Mouse (Mus musculus): ENCODE measurements at regions not wholly inside any gene's neighbourhood (a gene's known extent, or its start where the extent isn't known, plus 50 kb on each side); places are given as distances from the start of the nearest gene placed in this dataset.

DNA sequence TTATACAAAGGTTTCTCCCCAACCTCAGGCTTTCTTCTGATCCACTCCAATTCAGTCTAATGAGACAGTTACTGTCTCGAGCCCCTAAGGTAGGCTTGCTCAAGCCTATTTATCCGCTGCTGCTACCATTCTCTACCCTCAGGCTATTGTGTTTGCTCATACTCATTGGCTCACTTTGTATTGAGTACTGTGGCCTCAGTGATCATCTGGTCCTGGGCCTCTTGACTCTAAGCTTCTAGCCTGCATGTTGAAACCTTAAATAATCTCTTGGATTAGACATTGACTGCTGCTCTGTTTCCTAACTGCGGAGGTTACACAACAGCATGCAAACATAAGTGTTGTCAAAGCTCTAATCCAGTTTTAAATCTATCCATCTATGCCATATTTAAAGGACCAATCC lies 99.4 kb upstream of the Pkn2 start:
- H3K9ac ChIP-seq (ENCODE audit: low read length): no peak overlapping the region
- H3K9me3 ChIP-seq (ENCODE audit: control insufficient read depth, low read length): no peaks in the 10 kb centered on the region
- 78% methylated on average over 3 of the region's 3 CpGs for WGBS
- no peaks in the 10 kb centered on the region for H3K27me3 ChIP-seq (ENCODE audit: control insufficient read depth, insufficient read depth, low read length)
- no peaks in the 10 kb centered on the region for H3K36me3 ChIP-seq (ENCODE audit: control insufficient read depth, insufficient read depth, low read length)
- no peak overlapping the region for H3K27ac ChIP-seq (replicated peaks)
- no peak for DNase-seq (ENCODE audit: low spot score)
- H3K4me3 ChIP-seq (ENCODE audit: low read depth, low read length): no peak overlapping the region
- ATAC-seq (ENCODE audit: low FRiP score, low TSS enrichment): no peak
- no peaks in the 10 kb centered on the region for H3K4me1 ChIP-seq (replicated peaks; ENCODE audit: control insufficient read depth, insufficient read depth)
- H3K4me2 ChIP-seq (replicated peaks; ENCODE audit: low read depth): no peak overlapping the region
- TF ChIP-seq EP300 (optimal IDR thresholded peaks at IDR 0.05) (no peak), CTCF (IDR thresholded peaks at IDR 0.05; ENCODE audit: low read depth) (no peak)

DNA sequence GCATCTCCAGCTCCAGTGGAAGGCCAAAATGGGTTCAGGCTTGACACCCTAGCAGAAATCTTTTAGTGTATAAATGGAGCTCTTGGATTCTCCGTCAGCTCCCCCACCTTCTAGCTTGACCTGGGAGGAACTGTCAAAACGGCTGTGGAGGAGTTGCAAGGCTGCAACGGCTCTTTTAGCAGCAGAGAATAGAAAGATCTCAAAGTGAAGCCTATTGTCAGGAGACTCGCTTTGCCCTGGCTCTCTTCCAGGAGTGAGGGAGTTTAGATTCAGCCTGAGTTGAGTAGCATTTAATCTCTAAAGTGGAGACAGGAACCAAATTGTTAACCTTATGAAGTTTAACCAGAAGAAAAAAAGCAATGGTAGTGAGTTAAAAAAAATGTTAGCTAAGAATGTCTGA lies 97.4 kb upstream of the Pkn2 start:
- no peak overlapping the region for H3K27ac ChIP-seq (replicated peaks)
- ATAC-seq (ENCODE audit: low FRiP score, low TSS enrichment) (no peak), DNase-seq (ENCODE audit: low spot score) (no peak)
- 0 out of 2 replicates have a peak overlapping the region, but pooled peaks have one; percentile 13 for H3K9ac ChIP-seq (ENCODE audit: low read length)
- no peaks in the 10 kb centered on the region for H3K4me1 ChIP-seq (replicated peaks; ENCODE audit: control insufficient read depth, insufficient read depth)
- no peak overlapping the region for H3K4me3 ChIP-seq (ENCODE audit: low read depth, low read length)
- no peaks in the 10 kb centered on the region for H3K27me3 ChIP-seq (ENCODE audit: control insufficient read depth, insufficient read depth, low read length)
- TF ChIP-seq EP300 (optimal IDR thresholded peaks at IDR 0.05) (no peak), CTCF (IDR thresholded peaks at IDR 0.05; ENCODE audit: low read depth) (no peak)
- H3K4me2 ChIP-seq (replicated peaks; ENCODE audit: low read depth): no peak overlapping the region
- H3K36me3 ChIP-seq (ENCODE audit: control insufficient read depth, insufficient read depth, low read length): no peaks in the 10 kb centered on the region
- no peaks in the 10 kb centered on the region for H3K9me3 ChIP-seq (ENCODE audit: control insufficient read depth, low read length)
- 17% methylated on average over 4 of the region's 4 CpGs for WGBS

DNA sequence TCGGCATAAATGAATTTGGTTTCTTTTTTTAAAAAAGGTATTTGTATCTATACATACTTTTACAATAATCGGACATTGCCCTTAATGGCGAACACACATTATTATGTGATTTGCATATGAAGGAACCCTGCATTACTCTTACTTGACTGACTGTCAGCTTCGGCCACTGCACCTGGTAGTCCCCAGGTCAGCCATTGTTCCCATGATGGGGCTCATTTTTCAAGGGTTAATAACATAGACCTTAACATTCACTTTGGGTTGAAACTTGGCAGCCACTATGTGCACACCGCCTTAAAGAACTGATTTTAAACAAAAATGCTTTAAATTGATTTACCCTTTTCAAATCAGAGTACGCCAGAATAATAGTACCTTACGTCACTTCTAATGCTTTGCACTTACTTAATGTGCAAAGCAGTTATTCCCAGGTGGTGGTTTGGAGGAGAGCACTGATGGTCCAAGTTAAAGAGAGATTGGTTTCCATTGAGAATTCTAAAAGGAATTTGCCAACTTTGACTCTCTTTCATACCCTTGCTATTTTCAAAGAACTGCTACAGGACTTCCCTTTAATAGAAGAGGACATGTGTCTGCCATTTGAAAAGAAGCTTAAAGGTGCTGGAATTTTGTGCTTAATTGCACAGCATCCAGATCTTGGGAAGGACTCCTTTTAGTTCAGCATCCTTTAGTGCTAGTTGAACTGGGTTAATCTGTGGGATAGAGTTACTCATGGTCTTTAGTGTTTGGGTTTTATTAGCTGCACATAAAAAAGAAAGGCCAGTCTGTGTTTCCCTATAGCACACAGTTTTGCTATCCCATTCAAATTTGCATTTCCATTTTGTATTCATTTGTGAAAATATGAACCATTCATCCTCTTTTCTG lies 95.0 kb upstream of the Pkn2 start:
- Histone ChIP-seq H3K36me3 (ENCODE audit: control insufficient read depth, insufficient read depth, low read length) (no peaks in the 10 kb centered on the region), H3K9me3 (ENCODE audit: control insufficient read depth, low read length) (no peaks in the 10 kb centered on the region), H3K4me1 (replicated peaks; ENCODE audit: control insufficient read depth, insufficient read depth) (no peaks in the 10 kb centered on the region), H3K27ac (replicated peaks) (no peak overlapping the region), H3K4me3 (ENCODE audit: low read depth, low read length) (no peak overlapping the region), H3K27me3 (ENCODE audit: control insufficient read depth, insufficient read depth, low read length) (no peaks in the 10 kb centered on the region), H3K9ac (ENCODE audit: low read length) (no peak overlapping the region), H3K4me2 (replicated peaks; ENCODE audit: low read depth) (no peak overlapping the region)
- 85% methylated on average over 7 of the region's 7 CpGs for WGBS
- ATAC-seq (ENCODE audit: low FRiP score, low TSS enrichment) (no peak), DNase-seq (ENCODE audit: low spot score) (no peak)
- TF ChIP-seq EP300 (optimal IDR thresholded peaks at IDR 0.05) (no peak), CTCF (IDR thresholded peaks at IDR 0.05; ENCODE audit: low read depth) (no peak)

DNA sequence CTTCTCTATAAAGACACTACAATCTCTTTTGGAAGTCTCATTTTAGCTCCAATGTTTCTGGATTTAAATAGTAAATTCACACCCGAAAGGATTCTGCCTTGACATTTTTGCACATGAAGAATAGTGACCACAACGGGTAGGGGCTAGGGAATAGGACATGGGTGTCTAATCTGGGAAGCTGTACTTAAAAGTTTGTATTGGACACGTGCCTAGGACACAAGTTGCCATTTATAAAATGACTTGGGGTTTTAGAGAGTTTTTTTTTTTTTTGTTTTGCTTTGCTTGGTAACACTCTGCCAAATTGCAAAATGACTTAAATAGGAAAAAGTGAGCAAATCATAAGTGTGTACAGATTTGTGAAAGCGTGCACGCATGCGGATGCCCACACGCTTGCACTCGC lies 93.8 kb upstream of the Pkn2 start:
- H3K4me2 ChIP-seq (replicated peaks; ENCODE audit: low read depth): no peak overlapping the region
- no peaks in the 10 kb centered on the region for H3K36me3 ChIP-seq (ENCODE audit: control insufficient read depth, insufficient read depth, low read length)
- H3K9me3 ChIP-seq (ENCODE audit: control insufficient read depth, low read length): no peaks in the 10 kb centered on the region
- DNase-seq (ENCODE audit: low spot score) (no peak), ATAC-seq (ENCODE audit: low FRiP score, low TSS enrichment) (no peak)
- no peaks in the 10 kb centered on the region for H3K4me1 ChIP-seq (replicated peaks; ENCODE audit: control insufficient read depth, insufficient read depth)
- no peak overlapping the region for H3K4me3 ChIP-seq (ENCODE audit: low read depth, low read length)
- no peak overlapping the region for H3K9ac ChIP-seq (ENCODE audit: low read length)
- no peaks in the 10 kb centered on the region for H3K27me3 ChIP-seq (ENCODE audit: control insufficient read depth, insufficient read depth, low read length)
- WGBS: 75% methylated on average over 8 of the region's 8 CpGs
- H3K27ac ChIP-seq (replicated peaks): no peak overlapping the region
- TF ChIP-seq CTCF (IDR thresholded peaks at IDR 0.05; ENCODE audit: low read depth): no peak
- no peak for TF ChIP-seq EP300 (optimal IDR thresholded peaks at IDR 0.05)

DNA sequence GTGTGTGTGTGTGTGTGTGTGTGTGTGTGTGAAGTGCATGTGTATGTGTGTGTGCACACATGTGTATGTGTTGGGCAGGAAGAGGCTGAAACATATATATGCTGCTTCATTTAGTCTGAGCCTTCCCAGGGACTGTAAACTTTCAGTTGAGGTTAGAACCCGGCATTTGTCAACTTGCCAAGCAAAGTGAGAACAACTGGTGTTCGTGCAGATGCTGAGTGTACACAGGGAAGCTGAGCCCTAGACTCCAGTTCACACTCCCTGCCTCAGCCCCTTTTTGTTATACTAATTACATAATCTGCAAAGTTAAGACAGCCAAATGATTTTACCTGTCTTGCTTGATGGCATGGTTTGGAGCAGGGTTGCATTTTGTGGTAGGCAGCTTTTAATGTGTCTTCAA lies 87.7 kb upstream of the Pkn2 start:
- DNase-seq (ENCODE audit: low spot score) (no peak), ATAC-seq (ENCODE audit: low FRiP score, low TSS enrichment) (no peak)
- Histone ChIP-seq H3K27ac (replicated peaks) (no peak overlapping the region), H3K4me2 (replicated peaks; ENCODE audit: low read depth) (no peak overlapping the region), H3K9me3 (ENCODE audit: control insufficient read depth, low read length) (no peaks in the 10 kb centered on the region), H3K36me3 (ENCODE audit: control insufficient read depth, insufficient read depth, low read length) (no peaks in the 10 kb centered on the region), H3K27me3 (ENCODE audit: control insufficient read depth, insufficient read depth, low read length) (no peaks in the 10 kb centered on the region), H3K9ac (ENCODE audit: low read length) (no peak overlapping the region), H3K4me3 (ENCODE audit: low read depth, low read length) (no peak overlapping the region), H3K4me1 (replicated peaks; ENCODE audit: control insufficient read depth, insufficient read depth) (no peaks in the 10 kb centered on the region)
- TF ChIP-seq EP300 (optimal IDR thresholded peaks at IDR 0.05) (no peak), CTCF (IDR thresholded peaks at IDR 0.05; ENCODE audit: low read depth) (no peak)
- 30% methylated on average over 2 of the region's 2 CpGs for WGBS

DNA sequence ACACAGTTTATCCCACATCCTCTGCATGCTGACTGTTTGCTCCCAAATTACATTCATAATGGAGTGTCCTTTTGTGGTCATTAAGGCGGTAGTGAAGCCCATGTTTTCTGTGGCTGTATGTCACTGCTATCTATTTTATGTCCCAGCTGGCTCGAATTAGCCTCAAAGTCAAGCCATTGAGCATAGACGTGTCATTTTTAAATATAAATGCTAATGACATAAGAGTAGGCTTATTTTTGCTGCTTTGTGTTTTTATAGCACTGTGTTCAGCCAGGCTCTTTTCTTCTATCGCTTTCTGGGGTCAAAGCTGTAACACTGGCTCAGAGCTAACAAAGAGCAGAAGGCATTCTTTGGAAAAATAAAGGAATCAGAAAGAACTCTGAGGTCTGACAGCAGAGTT lies 83.8 kb upstream of the Pkn2 start:
- TF ChIP-seq EP300 (optimal IDR thresholded peaks at IDR 0.05) (no peak), CTCF (IDR thresholded peaks at IDR 0.05; ENCODE audit: low read depth) (no peak)
- Histone ChIP-seq H3K27me3 (ENCODE audit: control insufficient read depth, insufficient read depth, low read length) (no peaks in the 10 kb centered on the region), H3K27ac (replicated peaks) (no peak overlapping the region), H3K36me3 (ENCODE audit: control insufficient read depth, insufficient read depth, low read length) (no peaks in the 10 kb centered on the region), H3K4me3 (ENCODE audit: low read depth, low read length) (no peak overlapping the region), H3K9me3 (ENCODE audit: control insufficient read depth, low read length) (no peaks in the 10 kb centered on the region), H3K4me2 (replicated peaks; ENCODE audit: low read depth) (no peak overlapping the region), H3K4me1 (replicated peaks; ENCODE audit: control insufficient read depth, insufficient read depth) (no peaks in the 10 kb centered on the region), H3K9ac (ENCODE audit: low read length) (no peak overlapping the region)
- ATAC-seq (ENCODE audit: low FRiP score, low TSS enrichment) (no peak), DNase-seq (ENCODE audit: low spot score) (no peak)
- WGBS: 60% methylated on average over 4 of the region's 4 CpGs
